Mouse (Mus musculus) heart, adult 11 months (tissue): ENCODE measurements at regions not wholly inside any gene's neighbourhood (a gene's known extent, or its start where the extent isn't known, plus 50 kb on each side); places are given as distances from the start of the nearest gene placed in this dataset.
A peak's percentile ranks its signal among the peaks of the same experiment; 100 is the strongest.

Experiments used
- DNase-seq: peaks from one replicate; pipeline ENCODE4 v3.0.0; 2022

GRCm38 (mm10) chr8:89396673-89397072 lies 352.7 kb upstream of the Sall1 start:
- no peak for DNase-seq

- DNase-seq: no peak
These were observed 348.8 kb upstream of the Sall1 start for GRCm38 (mm10) chr8:89392749-89393148.

- DNase-seq: no peak
These were observed 344.8 kb upstream of the Sall1 start for GRCm38 (mm10) chr8:89388761-89389160.

- DNase-seq: no peak
These were observed 343.3 kb upstream of the Sall1 start for GRCm38 (mm10) chr8:89387295-89387694.

- DNase-seq: peak; percentile 72
These were observed 341.1 kb upstream of the Sall1 start for GRCm38 (mm10) chr8:89385028-89385427.

GRCm38 (mm10) chr8:89383781-89384180 lies 339.8 kb upstream of the Sall1 start:
- DNase-seq: peak; percentile 64

- peak; percentile 58 for DNase-seq
These were observed 338.8 kb upstream of the Sall1 start for GRCm38 (mm10) chr8:89382538-89383380.

GRCm38 (mm10) chr8:89380436-89380835 lies 336.5 kb upstream of the Sall1 start:
- peak; percentile 62 for DNase-seq

- peak; percentile 62 for DNase-seq
These were observed 328.8 kb upstream of the Sall1 start for GRCm38 (mm10) chr8:89372761-89373160.

GRCm38 (mm10) chr8:89371773-89372132 lies 327.8 kb upstream of the Sall1 start:
- DNase-seq: peak; percentile 40

- DNase-seq: peak; percentile 65
These were observed 327.1 kb upstream of the Sall1 start for GRCm38 (mm10) chr8:89370816-89371772.

- DNase-seq: peak; percentile 24
These were observed 321.5 kb upstream of the Sall1 start for GRCm38 (mm10) chr8:89365430-89365829.

- DNase-seq: peak; percentile 73
These were observed 314.4 kb upstream of the Sall1 start for GRCm38 (mm10) chr8:89358411-89358810.

- DNase-seq: peak; percentile 41
These were observed 301.6 kb upstream of the Sall1 start for GRCm38 (mm10) chr8:89345547-89345946.

- peak; percentile 88 for DNase-seq
These were observed 297.7 kb upstream of the Sall1 start for GRCm38 (mm10) chr8:89341686-89342085.

- DNase-seq: peak; percentile 2
These were observed 291.5 kb upstream of the Sall1 start for GRCm38 (mm10) chr8:89335416-89335815.

- DNase-seq: no peak
These were observed 281.9 kb upstream of the Sall1 start for GRCm38 (mm10) chr8:89325751-89326351.

- DNase-seq: no peak
These were observed 281.3 kb upstream of the Sall1 start for GRCm38 (mm10) chr8:89325248-89325645.

- peak; percentile 31 for DNase-seq
These were observed 280.7 kb upstream of the Sall1 start for GRCm38 (mm10) chr8:89324462-89325247.

- peak; percentile 83 for DNase-seq
These were observed 273.7 kb upstream of the Sall1 start for GRCm38 (mm10) chr8:89317514-89318289.

- peak; percentile 71 for DNase-seq
These were observed 272.7 kb upstream of the Sall1 start for GRCm38 (mm10) chr8:89316566-89317175.
